Mouse (Mus musculus) WW6 (cell line): Measurements from ENCODE around the gene Ybx2.
"Not testable (repeated sequence)": the region's sequence is repeated elsewhere in the genome, so short reads cannot be mapped to it uniquely, and the experiment has no call there.

ENCODE experiments used
- DNase-seq: peaks from one replicate; pipeline ENCODE4 v3.0.0-alpha.2; 2013; ENCODE audit warnings: low read depth, low spot score

The Ybx2 gene

DNA sequence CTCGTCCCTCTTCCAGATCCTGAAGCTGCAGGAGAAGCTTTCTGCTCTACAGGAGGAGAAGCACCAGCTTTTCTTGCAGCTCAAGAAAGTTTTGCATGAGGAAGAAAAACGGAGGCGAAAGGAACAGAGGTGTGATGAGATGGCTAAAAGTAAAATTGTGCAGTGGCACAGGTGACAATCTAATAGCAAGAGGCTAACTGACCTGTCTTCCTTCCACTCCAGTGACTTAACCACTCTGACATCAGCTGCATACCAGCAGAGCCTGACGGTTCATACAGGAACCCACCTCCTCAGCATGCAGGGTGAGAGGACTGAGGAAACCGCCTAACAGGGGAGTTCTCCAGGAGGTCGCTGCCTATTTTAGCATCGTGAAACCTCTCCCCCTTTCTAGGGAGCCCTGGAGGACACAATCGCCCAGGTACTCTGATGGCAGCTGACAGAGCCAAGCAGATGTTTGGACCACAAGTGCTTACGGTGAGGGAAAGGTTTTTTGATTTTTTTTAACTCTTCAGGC lies 20.6 kb upstream of the Ybx2 start:
- DNase-seq, result no peak

DNA sequence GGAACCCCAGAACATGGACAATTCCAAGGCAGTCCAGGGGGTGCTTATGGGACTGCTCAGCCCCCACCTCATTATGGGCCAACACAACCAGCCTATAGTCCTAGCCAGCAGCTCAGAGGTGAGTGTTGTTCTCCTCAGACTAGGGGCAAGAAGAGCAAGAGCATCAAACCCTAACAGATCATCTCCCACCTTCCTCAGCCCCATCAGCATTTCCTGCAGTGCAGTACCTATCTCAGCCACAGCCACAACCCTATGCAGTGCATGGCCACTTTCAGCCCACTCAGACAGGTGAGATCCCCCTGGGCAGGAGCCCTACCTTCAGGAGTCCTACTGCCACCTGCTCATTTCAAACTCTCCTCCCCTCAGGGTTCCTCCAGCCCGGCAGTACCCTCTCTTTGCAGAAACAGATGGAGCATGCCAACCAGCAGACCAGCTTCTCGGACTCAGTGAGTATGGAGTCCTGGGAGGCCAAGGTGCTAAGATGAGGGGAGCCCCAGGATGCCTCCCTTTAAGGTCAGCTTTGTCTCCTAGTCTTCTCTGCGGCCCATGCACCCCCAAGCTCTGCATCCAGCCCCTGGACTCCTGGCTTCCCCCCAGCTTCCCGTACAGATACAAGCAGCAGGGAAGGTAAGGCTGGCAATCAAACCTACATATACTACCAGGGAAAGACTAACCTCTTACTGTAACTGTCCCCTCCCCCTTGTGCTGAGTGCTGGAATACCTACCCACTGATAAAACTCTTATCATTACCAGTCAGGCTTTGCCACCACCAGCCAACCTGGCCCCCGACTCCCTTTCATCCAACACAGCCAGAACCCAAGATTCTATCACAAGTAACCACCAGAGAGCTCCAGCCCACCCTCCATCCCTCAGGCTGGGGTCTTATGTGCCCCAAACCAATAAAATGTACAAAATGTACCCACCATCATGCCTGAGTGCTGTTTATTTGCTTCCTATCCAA lies 19.6 kb upstream of the Ybx2 start:
- no peak for DNase-seq

DNA sequence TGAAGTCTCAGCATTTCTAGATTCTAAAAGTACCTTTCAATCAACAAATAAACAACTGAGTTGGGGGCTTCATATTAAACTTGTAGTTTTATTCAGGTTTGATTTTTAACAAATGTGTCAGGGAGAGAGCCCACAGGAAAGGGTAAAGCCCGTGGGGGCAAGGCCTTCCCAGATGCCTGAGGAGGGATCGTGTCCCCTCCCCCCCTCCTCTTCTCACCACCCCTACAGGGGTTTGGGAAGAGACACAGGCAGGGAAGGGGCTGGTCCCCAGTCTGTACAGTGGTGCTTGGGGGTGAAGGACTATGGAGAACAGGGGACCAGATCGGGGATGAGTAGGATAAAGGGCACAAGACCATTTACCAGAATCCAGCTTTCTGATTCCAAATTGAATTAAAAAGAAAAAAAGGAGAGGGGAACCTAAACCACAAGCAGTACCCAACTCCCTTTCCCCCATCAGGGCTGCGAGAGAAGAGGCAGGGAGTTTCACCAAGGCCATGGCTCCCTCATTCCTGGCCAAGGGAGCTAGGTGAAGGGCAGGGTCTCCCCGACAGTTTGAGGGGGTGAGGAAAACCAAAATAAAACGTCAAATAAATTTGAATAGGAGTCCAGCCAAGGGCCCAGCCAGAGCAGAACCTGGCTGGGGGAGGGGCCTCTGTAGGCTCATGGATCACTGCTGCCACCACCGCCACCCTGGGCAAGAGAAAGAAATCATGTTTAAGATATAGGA lies 18.8 kb upstream of the Ybx2 start:
- not testable (repeated sequence) for DNase-seq

DNA sequence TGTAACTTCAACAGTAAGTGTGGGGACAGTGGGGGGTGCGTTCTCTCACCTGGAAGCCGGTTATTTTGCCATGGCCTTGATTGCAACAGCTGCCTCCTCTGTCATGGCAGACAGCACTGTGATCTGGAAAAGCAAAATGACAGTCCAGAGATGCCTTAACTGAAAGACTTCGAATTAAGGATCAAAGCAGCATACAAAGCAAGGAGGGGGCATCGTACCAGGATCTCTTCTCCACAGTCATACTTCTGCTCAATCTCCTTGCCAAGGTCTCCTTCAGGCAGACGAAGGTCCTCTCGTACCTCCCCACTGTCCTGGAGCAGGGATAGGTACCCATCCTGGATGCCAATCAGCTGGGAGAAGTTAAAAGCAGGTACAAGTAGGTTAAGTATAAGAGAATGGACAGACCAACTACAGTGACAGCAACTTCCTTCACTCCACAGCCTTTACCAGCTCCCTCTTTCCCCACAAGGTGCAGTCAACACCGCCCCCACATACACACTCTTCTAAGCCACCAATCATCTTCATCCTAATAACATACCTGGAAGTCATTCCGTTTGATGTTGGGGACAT lies 18.1 kb upstream of the Ybx2 start:
- no peak for DNase-seq

DNA sequence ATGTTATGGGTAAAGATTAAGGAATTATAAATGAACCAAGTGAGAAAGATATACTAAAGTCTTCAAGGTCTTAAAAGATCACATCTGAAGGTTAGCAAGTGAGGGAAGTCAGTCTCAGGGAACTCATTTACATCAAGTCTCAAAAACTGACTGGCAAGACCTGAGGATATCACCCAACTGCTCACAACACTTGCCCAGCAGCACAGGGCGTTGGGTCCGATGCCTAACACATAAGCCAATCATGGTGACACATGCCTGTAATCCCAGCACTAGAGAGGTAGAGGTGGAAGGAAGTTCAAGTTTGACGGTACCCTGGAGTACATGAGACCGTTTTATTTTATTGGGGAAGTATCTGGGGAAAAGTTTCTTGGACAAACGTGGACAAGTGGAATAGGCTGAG lies 17.5 kb upstream of the Ybx2 start:
- DNase-seq, result no peak

DNA sequence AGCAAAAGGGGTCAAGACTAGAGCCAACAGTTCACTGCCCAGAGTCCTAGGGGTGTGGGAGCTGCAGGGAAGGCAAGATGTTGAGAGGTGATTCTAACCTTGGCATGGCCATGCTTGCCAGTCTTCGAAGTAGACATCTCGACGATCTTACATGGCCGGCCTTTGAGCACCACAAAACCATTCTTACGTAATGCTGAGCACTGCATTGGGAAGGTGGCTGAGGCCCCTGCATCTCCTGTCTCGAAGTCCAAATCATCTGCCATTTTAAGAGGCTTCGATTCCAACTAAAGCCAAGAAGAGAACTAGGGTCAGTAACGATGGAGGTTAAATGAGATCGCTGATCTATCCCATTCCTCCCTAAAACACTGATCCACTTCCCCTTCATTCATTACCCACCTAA lies 16.5 kb upstream of the Ybx2 start:
- no peak for DNase-seq

DNA sequence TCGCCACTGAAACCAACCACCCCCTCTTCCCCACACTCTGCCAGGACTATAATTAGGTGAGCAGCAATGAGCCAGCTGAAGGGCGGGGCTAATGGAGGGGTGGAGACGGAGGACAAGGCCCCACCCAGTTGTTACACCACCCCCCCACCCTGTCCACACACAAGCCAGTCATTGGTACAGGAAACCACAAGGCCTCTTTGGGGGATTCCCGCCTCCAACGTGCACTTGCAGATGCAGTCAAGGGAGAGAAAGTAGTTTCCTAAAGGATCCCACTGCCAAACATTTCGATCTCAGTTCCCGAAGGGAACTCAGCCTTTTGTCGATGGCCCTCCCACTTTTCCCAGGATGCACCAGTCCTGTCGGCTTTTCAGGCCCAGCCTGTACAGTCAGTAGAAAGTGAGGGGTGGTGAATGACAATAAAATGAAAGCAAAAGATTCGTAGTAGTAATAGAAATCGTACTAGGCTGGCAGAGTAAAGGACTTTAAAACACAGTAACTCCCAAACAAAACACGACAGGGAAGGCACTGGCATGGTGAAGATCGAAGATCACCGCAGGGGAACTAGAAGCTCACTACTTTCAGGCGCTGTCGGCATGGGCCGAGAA lies 15.8 kb upstream of the Ybx2 start:
- no peak for DNase-seq

DNA sequence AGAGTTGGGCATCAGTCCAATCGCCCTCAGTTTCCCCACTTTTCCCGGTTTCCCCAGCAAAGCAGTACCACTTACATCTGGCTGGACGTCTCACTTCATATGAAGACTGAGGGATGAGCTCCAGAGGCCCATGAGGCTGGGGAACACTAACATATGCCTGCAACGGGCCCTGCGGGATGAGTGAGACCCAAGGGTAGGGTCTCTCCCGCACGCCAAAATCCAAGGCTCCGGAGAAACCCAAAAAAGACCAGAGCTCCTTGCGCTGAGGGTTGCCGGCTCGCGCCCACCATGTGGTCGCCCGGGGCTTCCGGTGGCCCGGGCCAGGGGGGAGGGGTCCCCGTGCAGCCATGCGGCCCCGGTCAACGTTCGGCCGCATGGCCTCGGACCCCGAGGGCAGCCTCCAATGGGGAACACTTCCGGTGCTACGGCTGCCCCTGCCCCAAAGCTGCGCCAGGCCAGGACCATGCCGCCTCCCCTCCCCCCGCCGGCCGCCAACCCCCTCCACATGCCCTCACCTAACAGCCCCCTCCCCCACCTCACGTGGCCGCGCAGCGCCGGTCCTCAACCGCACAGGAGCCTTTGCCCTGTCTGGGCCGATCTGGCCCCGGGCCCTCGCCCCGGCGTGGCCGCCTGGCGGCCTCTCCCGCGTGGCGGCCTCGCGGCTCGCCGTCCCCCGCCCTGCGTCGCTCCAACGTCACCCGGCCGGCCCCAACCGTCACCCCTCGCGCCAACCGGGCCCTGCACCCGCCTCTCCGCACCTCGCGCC lies 15.1 kb upstream of the Ybx2 start:
- DNase-seq, result no peak

DNA sequence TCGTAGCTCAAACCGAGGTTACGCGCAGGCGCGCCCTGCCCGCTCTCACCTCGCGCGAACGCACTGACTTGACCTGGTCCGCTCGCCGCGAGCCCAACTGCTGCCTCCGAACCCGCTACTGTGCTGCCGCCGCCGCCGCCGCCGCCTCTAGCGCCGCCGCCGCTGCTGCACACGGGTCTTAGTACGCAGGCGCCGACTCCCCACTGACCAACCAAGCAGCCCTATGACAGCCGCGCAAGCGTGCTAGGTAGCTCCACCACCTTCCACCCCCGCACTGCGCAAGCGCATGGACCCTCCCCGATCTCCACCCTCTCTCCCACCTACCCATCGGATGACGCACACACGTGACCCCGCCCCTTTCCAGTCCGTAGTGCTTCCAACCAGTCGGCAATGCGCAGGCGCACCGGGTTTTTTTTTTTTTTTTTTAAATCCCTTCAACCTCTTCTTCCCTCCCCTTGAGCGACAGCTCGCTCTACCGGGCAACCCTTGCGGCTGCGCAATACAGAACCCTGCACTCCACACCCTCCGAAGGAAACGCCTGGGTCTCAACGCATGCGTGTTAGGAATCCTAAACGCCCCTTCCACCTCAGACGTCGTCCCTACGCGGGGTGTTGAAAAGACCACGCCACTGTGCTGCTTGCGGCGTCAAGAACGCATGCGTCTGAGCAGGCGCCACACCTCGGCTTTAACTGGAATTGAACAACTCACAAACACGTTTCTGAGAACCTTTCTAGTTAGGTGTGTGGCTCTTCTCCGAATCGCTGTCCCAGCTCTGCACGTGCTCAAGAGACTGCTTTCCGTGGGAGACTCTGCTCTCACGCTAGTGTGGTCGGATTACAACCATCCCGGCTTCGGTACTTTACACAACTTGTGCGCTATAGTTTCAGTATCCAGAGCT lies 14.2 kb upstream of the Ybx2 start, which contains the start of gene Eif5a:
Eif5a (minus strand) TSS at position 845 of the 898 bp plus-strand sequence.
- DNase-seq, result peak; percentile 100

DNA sequence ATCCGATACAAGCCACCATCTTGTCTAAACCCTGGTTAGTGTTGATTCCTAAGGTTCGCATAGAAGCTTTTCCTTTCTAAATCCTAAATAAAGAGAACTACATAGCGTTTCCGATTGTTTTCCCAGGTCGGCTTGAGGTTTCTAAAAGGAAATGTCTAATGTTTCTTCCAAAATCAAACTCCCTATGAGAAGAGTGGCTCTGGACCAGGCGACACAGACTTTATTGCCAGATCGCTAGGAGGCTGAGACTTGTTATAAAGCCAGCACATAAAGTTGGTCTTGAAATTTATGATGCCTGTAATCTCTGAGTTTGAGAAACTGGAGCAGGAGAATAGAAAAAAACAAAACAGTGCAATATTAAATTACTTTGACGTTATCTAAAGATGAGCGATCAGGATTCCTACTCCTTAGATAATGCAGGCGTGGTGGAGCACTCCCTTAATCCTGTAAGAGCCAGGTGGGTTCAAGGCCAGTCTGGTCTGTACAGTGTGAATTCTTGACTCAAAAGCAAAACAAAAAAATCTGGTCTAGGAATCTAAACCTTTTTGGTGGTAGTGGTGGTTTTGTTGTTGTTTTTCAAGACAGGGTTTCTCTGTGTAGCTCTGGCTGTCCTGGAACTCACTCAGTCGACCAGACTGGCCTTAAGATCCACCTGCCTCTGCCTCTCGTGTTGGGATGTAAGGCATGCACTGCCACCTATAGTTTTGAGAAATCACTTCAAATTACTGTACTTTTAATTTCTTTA lies 13.4 kb upstream of the Ybx2 start:
- DNase-seq, result no peak

DNA sequence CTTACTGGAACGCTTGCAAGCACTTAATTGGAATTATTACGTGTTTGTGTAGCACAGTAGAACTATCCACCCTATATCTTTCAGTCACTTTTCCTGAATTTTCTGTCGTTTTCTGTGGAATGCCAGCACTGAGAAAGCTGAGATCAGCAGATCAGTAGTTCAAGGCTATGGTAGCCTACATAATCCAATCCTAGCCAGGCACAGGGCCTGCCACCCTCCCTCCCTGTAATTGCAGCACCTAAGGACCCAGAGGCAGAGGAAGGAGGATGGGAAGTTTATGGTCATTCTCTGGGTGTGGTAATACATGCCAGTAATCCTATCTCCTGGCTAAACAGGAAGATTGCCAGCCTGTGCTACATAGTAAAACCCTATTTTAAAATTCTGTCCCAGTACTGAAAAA lies 12.8 kb upstream of the Ybx2 start:
- no peak for DNase-seq

DNA sequence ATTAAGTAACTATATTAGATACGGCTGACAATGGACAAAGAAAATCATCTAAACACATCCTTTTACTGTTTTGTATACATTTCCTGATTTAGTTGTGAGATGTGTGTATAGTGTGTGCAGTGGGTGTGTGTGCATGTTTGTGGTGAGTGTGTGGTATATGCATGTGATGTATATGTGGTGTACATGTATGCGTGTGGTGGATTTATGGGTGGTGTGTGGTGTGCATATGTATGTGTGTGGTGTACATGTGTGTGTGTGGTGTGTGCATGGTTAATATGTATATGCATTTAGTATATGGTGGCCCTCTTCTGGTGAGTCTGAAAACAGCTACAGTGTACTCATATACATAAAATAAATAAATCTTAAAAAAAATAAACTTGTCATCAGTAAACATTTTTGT lies 8.1 kb upstream of the Ybx2 start:
- DNase-seq, result no peak

DNA sequence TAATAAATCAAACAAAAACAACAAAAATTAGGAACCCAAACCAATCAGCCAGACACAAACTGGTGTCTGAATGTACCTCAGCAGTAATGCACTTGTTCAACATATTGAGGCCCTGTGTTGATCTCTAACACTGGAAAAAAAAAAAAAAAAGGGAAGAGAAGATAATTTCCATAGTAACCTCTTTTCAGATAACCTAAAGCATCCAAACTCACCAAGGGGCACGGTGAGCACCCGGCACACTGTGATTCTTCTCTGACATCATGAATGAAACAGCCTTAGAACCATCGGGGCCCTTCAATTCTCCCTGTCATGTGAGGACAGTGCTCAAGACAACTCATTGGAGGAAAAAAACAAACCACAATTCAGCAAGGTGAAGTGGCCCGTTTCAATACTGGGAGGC lies 5.9 kb upstream of the Ybx2 start:
- no peak for DNase-seq

DNA sequence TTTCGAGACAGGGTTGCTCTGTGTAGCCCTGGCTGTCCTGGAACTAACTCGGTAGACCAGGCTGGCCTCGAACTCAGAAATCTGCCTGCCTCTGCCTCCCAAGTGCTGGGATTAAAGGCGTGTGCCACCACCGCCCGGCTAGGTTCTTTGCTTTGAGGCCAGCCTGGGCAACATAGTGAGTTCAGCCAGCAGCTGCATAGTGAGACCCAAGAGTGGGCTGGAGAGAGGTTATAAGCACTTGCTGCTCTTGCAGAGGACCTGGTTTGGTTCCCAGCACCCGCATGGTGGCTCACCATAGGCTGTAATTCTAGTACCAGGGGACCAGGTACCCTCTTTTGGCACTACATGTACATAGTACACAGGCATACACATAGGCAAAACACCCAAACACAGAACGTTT lies 5.4 kb upstream of the Ybx2 start:
- DNase-seq, result not testable (repeated sequence)

DNA sequence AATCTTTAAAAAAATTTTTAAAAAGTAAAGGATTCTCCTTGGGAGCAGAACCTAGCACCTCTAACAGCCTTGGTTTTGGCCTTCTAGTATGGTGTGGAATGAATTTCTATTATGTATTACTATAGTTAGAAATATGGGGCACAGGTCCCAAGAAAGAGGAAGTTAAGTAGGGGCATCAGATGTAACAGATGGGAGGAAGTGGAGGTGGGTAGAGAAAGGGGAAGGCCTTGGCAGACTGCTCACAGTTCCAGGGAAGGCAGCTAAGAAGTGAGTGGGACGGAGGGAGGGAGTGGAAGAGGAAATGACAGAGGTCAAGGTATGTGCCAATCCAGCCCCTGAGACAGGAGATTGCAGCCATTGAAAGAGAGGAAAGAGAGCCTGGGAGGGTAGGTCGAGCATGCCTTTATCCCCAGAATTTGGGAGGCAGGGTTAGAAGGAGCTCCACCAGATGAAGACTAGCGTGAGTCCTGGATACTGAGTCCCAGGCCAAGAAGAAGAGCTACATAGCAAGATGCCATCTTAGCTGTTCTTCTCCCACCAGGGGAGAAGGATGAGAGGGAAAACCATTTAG lies 4.5 kb upstream of the Ybx2 start:
- DNase-seq, result no peak

DNA sequence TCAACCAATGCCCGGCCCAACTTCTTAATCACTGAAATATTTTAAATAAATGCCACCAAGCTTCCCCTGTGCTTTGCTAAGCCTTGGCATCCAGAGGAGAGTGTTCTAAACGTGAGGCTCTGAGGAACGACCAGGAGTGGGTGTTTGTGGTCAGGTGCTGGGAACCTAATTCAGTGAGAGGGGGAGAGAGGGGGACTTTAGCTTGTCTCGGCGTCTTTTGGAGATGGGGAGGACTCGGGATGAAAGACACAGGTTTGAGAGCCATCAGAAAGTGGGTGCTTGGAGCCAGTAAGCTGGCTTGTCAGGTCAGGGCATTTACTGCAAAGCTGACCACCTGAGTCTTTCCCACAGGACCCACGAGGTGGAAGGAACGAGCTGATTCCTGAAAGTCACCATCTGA lies 3.8 kb upstream of the Ybx2 start:
- no peak for DNase-seq

DNA sequence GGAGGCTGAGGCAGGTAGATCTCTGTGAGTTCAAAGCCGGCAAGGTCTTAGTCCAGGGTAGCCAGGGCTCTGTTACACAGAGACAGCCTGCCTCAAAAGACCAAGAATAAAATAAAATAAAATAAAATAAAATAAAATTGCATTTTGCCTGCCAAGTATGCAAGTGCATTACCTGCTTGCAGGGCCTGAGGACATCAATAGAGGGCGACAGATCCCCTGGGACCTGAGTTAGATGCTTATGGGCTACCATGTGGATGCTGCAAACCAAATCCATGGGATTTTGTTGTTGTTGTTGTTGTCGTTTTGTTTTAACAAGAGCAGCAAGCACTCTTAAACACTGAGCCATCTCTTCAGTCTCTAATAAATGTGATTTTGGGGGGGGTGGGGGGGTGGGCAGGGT lies 3.3 kb upstream of the Ybx2 start:
- no peak for DNase-seq

DNA sequence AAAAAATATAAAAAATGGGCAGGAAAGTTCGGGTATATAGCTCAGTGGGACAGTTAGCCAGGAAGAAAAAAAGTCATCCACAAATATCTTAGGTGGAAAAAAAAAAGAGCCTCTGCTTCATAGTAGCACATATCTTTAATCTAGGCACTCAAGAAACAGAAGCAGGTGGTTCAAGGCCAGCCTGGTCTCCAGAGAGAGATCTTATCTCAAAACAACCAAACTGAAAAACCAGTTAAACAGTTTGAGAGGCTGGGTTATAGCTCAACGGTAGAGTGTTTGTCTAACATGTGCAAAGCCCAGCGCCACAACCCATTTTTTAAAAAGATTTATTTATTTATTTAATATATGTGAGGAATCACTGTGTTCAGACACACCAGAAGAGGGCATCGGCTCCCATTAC lies 2.5 kb upstream of the Ybx2 start:
- no peak for DNase-seq

DNA sequence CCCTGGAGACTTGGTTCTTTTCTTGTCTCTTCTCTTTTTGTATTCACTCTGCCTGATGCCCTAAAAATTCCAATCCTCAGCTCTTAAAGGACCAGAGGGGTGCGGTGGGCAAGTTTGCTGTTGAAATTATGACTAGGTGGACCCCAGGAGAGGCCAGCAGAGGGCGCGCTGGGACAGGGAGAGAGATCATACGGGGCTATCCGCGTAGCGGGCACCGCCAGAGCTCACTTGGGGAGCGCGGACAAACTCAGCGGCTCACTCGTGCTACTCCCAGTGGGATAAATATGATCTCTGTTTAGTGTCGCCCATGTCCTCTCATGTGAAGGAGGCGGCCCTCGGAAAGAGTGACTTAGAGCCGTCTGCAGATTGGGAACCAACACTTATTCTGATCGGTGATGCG lies 1.4 kb upstream of the Ybx2 start:
- peak; percentile 89 for DNase-seq
